Mouse (Mus musculus): ENCODE measurements around the gene Helz. TPM values are rescaled to one million over a fixed set of nuclear protein-coding genes. Genes with fewer than 3 reads are reported as not detected.

The Helz gene
- polyA plus RNA-seq, 1 experiment = 16.3 TPM

DNA sequence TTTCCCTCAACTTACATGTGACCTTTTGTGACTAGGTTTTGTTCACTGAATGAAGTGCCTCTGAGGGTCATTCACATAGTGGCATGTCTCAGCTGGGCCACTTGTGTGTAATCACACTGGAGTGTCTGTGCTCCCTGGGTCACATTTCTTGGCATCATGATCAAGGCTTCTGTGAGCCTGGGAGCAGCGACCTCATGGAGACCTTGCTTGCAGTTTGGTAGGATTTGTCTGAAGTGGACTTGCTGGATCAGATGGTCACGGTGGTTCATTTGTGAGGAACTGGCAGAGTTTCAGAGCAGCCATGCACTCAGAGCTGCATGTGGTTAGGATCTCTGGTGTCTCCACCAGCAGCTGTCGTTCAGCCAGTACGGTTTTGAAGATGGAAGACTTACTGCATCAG, 100.9 kb downstream of the Helz start:
- TF ChIP-seq CTCF (IDR thresholded peaks at IDR 0.05; ENCODE audit: borderline replicate concordance, insufficient read depth, low read depth, low read length) (no peak), POLR2A (IDR thresholded peaks at IDR 0.05; ENCODE audit: borderline replicate concordance, insufficient read depth, low read length) (no peak)
- H3K27me3 ChIP-seq (ENCODE audit: control insufficient read depth, insufficient read depth, low read length) = no peaks in the 10 kb centered on the region
- 17% methylated on average over 4 of the region's 4 CpGs for WGBS
- H3K27ac ChIP-seq (ENCODE audit: insufficient read depth, low read length) = no peak overlapping the region
- no peak overlapping the region for H3K4me3 ChIP-seq (replicated peaks; ENCODE audit: insufficient read depth, low read depth, low read length)
- no peak for DNase-seq
- H3K4me1 ChIP-seq (ENCODE audit: control insufficient read depth, insufficient read depth, low read length) = no peaks in the 10 kb centered on the region

GRCm38 (mm10) chr11:107649458-107649857, 101.7 kb downstream of the Helz start:
- DNase-seq = no peak
- WGBS = 97% methylated on average over 14 of the region's 14 CpGs
- Histone ChIP-seq H3K27ac (ENCODE audit: insufficient read depth, low read length) (no peak overlapping the region), H3K27me3 (ENCODE audit: control insufficient read depth, insufficient read depth, low read length) (no peaks in the 10 kb centered on the region), H3K4me1 (ENCODE audit: control insufficient read depth, insufficient read depth, low read length) (no peaks in the 10 kb centered on the region), H3K4me3 (replicated peaks; ENCODE audit: insufficient read depth, low read depth, low read length) (no peak overlapping the region)
- TF ChIP-seq CTCF (IDR thresholded peaks at IDR 0.05; ENCODE audit: borderline replicate concordance, insufficient read depth, low read depth, low read length) (no peak), POLR2A (IDR thresholded peaks at IDR 0.05; ENCODE audit: borderline replicate concordance, insufficient read depth, low read length) (no peak)

DNA sequence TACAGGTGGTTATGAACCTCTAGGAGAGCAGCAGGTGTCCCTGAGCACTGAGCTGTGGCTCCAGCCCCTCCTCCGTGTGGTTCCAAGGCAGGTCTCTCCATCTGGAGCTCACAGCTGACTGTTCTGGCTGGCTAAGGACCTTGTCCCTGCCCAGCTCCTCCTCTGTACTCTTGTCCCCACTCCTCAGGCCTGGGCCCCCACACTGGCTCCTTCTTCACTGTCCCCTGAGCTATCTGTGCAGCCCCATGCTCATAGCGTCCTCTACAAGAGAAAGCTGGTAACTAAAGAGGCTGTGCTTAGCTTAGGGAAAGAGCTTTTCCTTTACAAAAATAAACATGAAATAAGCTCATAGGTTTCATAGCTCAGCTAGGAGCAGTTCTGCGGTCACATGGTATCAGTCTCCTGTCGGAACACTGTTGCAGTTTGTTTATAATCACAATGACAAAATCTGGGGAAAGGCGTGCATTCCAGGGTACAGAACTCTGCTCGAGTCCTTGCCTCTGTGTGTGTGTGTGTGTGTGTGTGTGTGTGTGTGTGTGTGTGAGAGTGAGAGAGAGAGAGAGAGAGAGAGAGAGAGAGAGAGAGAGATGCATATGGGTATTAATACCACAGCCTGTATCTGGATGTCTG, 102.8 kb downstream of the Helz start:
- H3K4me3 ChIP-seq (replicated peaks; ENCODE audit: insufficient read depth, low read depth, low read length) = no peak overlapping the region
- H3K27ac ChIP-seq (ENCODE audit: insufficient read depth, low read length) = no peak overlapping the region
- H3K4me1 ChIP-seq (ENCODE audit: control insufficient read depth, insufficient read depth, low read length) = no peaks in the 10 kb centered on the region
- no peak for DNase-seq
- H3K27me3 ChIP-seq (ENCODE audit: control insufficient read depth, insufficient read depth, low read length) = no peaks in the 10 kb centered on the region
- TF ChIP-seq POLR2A (IDR thresholded peaks at IDR 0.05; ENCODE audit: borderline replicate concordance, insufficient read depth, low read length) (no peak), CTCF (IDR thresholded peaks at IDR 0.05; ENCODE audit: borderline replicate concordance, insufficient read depth, low read depth, low read length) (no peak)
- WGBS = 72% methylated on average over 6 of the region's 6 CpGs

DNA sequence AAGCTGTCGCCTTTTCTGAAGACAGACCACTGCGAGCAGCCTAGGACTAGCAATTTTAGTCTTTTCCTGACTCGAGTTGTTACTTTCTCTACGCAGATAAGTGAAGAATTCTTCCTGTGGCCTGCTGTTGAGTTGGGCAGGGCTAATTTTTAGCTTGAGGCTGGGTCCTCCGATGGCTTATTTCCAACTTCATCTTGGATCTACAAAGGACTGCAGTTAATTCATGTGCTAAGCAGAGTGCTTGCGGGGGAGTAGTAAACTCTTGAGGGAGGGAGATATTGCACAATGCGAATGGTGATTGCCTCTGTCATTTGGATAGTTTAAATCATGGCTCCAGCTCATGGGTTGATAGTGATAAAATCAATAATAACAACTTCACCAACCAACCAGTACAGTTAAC, 103.7 kb downstream of the Helz start:
- H3K4me3 ChIP-seq (replicated peaks; ENCODE audit: insufficient read depth, low read depth, low read length) = no peak overlapping the region
- 61% methylated on average over 7 of the region's 7 CpGs for WGBS
- TF ChIP-seq CTCF (IDR thresholded peaks at IDR 0.05; ENCODE audit: borderline replicate concordance, insufficient read depth, low read depth, low read length) (no peak), POLR2A (IDR thresholded peaks at IDR 0.05; ENCODE audit: borderline replicate concordance, insufficient read depth, low read length) (no peak)
- H3K4me1 ChIP-seq (ENCODE audit: control insufficient read depth, insufficient read depth, low read length) = no peaks in the 10 kb centered on the region
- DNase-seq = no peak
- H3K27me3 ChIP-seq (ENCODE audit: control insufficient read depth, insufficient read depth, low read length) = no peaks in the 10 kb centered on the region
- no peak overlapping the region for H3K27ac ChIP-seq (ENCODE audit: insufficient read depth, low read length)

DNA sequence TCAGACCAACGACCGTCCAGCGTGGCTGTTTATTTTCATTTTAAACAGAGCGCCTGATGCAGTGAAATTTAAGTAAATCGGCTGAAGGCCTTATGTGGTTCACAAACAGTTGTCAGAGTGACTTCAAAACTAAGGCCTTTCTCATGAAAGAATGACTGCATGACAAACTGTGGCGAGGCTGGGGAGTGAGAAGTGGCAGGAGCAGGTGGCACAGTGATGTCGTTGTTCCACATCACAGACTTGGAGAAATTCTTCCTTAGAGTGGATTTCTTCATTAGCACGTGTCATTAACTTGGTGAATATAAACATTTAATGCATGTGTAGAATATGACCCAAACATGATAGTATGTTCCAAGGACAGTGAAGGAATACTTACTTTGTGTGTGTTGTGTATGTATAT, 104.4 kb downstream of the Helz start:
- no peak for DNase-seq
- 55% methylated on average over 8 of the region's 8 CpGs for WGBS
- TF ChIP-seq POLR2A (IDR thresholded peaks at IDR 0.05; ENCODE audit: borderline replicate concordance, insufficient read depth, low read length) (no peak), CTCF (IDR thresholded peaks at IDR 0.05; ENCODE audit: borderline replicate concordance, insufficient read depth, low read depth, low read length) (no peak)
- Histone ChIP-seq H3K27me3 (ENCODE audit: control insufficient read depth, insufficient read depth, low read length) (no peaks in the 10 kb centered on the region), H3K4me1 (ENCODE audit: control insufficient read depth, insufficient read depth, low read length) (no peaks in the 10 kb centered on the region), H3K4me3 (replicated peaks; ENCODE audit: insufficient read depth, low read depth, low read length) (no peak overlapping the region), H3K27ac (ENCODE audit: insufficient read depth, low read length) (no peak overlapping the region)

- Histone ChIP-seq H3K4me3 (replicated peaks; ENCODE audit: insufficient read depth, low read depth, low read length) (no peak overlapping the region), H3K27me3 (ENCODE audit: control insufficient read depth, insufficient read depth, low read length) (no peaks in the 10 kb centered on the region), H3K4me1 (ENCODE audit: control insufficient read depth, insufficient read depth, low read length) (no peaks in the 10 kb centered on the region), H3K27ac (ENCODE audit: insufficient read depth, low read length) (no peak overlapping the region)
- no peak for TF ChIP-seq POLR2A (IDR thresholded peaks at IDR 0.05; ENCODE audit: borderline replicate concordance, insufficient read depth, low read length)
- DNase-seq = no peak
- WGBS = 47% methylated on average over 4 of the region's 4 CpGs
Measured at GRCm38 (mm10) chr11:107655538-107655937, 107.8 kb downstream of the Helz start.

GRCm38 (mm10) chr11:107657117-107657516, 109.4 kb downstream of the Helz start:
- no peak for TF ChIP-seq POLR2A (IDR thresholded peaks at IDR 0.05; ENCODE audit: borderline replicate concordance, insufficient read depth, low read length)
- Histone ChIP-seq H3K27me3 (ENCODE audit: control insufficient read depth, insufficient read depth, low read length) (no peaks in the 10 kb centered on the region), H3K27ac (ENCODE audit: insufficient read depth, low read length) (no peak overlapping the region), H3K4me1 (ENCODE audit: control insufficient read depth, insufficient read depth, low read length) (no peaks in the 10 kb centered on the region), H3K4me3 (replicated peaks; ENCODE audit: insufficient read depth, low read depth, low read length) (no peak overlapping the region)
- no peak for DNase-seq
- WGBS = 60% methylated on average over 5 of the region's 5 CpGs

DNA sequence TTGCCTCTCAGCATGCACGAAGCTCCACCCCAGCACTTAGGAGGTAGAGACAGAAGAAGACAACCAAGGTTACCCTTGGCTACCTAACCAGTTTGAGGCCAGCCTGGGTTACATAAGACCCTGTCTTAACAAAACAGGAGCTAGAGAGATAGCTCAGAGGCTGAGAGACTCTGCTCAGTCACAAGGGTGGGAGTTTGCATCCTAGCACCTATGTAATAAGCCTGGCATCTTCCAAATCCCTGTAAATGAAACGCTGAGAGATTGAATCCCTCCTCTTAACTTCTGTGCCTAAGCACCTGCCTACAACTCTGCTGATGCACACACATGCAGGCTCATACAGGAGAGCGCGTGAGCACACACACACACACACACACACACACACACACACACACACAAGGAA, 112.7 kb downstream of the Helz start:
- no peaks in the 10 kb centered on the region for H3K4me1 ChIP-seq (ENCODE audit: control insufficient read depth, insufficient read depth, low read length)
- no peak for DNase-seq
- TF ChIP-seq CTCF (IDR thresholded peaks at IDR 0.05; ENCODE audit: borderline replicate concordance, insufficient read depth, low read depth, low read length) = no peak
- TF ChIP-seq POLR2A (IDR thresholded peaks at IDR 0.05; ENCODE audit: borderline replicate concordance, insufficient read depth, low read length) = no peak
- no peak overlapping the region for H3K27ac ChIP-seq (ENCODE audit: insufficient read depth, low read length)
- 94% methylated on average over 4 of the region's 4 CpGs for WGBS
- no peaks in the 10 kb centered on the region for H3K27me3 ChIP-seq (ENCODE audit: control insufficient read depth, insufficient read depth, low read length)
- no peak overlapping the region for H3K4me3 ChIP-seq (replicated peaks; ENCODE audit: insufficient read depth, low read depth, low read length)

Measured in cerebellum, adult 2 months (tissue).